Mouse (Mus musculus): ENCODE measurements around the gene Amz1.

- TF ChIP-seq POLR2A (IDR thresholded peaks at IDR 0.05; ENCODE audit: borderline replicate concordance, extremely low read depth, low read depth, low read length) (no peak), CTCF (IDR thresholded peaks at IDR 0.05; ENCODE audit: insufficient read depth, low read length) (no peak)
Observed at GRCm38 (mm10) chr5:140766566-140766965, 42.6 kb downstream of the Amz1 start.
